Mouse (Mus musculus) CH12.LX (cell line): Measurements from ENCODE around the gene Plcg1. TPM values are rescaled to one million over a fixed set of nuclear protein-coding genes. Genes with fewer than 3 reads are reported as not detected.
A peak's percentile ranks its signal among the peaks of the same experiment; 100 is the strongest.

Source experiments
- DNase-seq: peaks from one replicate; pipeline ENCODE4 v3.0.0-alpha.2; 2013; ENCODE audit errors: extremely low read depth
- H3K27ac ChIP-seq: 2 replicates; pipeline ENCODE4 v1.5.1; 2012; ENCODE audit warnings: low read depth, mild to moderate bottlenecking, control low read depth, moderate library complexity; ENCODE audit not compliant: insufficient read depth
- H3K27me3 ChIP-seq: replicated peaks from 2 replicates; pipeline ENCODE3; 2012; ENCODE audit warnings: inconsistent platforms
- H3K36me3 ChIP-seq, 2 experiments: replicated peaks in 1 of 2; 2 replicates each; pipeline versions ENCODE3 to v1.6.1; 2012; ENCODE audit warnings: inconsistent platforms in 1 of 2, low read length in 1 of 2, mild to moderate bottlenecking in 1 of 2, mixed read lengths in 1 of 2, moderate library complexity in 1 of 2; ENCODE audit not compliant: control insufficient read depth in 1 of 2, insufficient read depth in 1 of 2
- H3K4me1 ChIP-seq, 2 experiments: 2 replicates each; pipeline ENCODE4 v1.6.1; 2012; ENCODE audit warnings: inconsistent platforms in 1 of 2, moderate library complexity in 1 of 2; ENCODE audit not compliant: insufficient read depth in 2 of 2, control insufficient read depth in 1 of 2
- H3K4me2 ChIP-seq: 2 replicates; pipeline ENCODE4 v1.6.1; 2012; ENCODE audit warnings: low read depth, mild to moderate bottlenecking, control low read depth; ENCODE audit not compliant: poor library complexity, insufficient read depth, severe bottlenecking
- H3K4me3 ChIP-seq, 3 experiments: fragments of 150-350 bp in 1 of 3; sonication (generic) in 1 of 3; replicated peaks in 1 of 3; 2 replicates each; pipeline versions ENCODE3 to v1.5.1; 2011 to 2012; ENCODE audit warnings: low read depth in 2 of 3, low read length in 2 of 3, mild to moderate bottlenecking in 2 of 3, moderate library complexity in 2 of 3, control low read depth in 1 of 3, improper control_type of control experiment in 1 of 3, inconsistent platforms in 1 of 3, mixed read lengths in 1 of 3; ENCODE audit not compliant: poor library complexity in 1 of 3
- H3K79me2 ChIP-seq: replicated peaks from 2 replicates; pipeline ENCODE4 v1.6.1; 2012; ENCODE audit warnings: mild to moderate bottlenecking, moderate library complexity; ENCODE audit not compliant: control insufficient read depth, poor library complexity, insufficient read depth, severe bottlenecking; ENCODE audit errors: extremely low read depth
- H3K9ac ChIP-seq: 2 replicates; pipeline ENCODE4 v1.6.1; 2012; ENCODE audit warnings: low read depth, mild to moderate bottlenecking, control low read depth, moderate library complexity; ENCODE audit not compliant: insufficient read depth
- H3K9me3 ChIP-seq: replicated peaks from 2 replicates; pipeline ENCODE3; 2012; ENCODE audit warnings: low read length, inconsistent platforms, mixed read lengths
- CHD1 ChIP-seq: IDR thresholded peaks from 2 replicates; pipeline ENCODE4 v1.6.1; 2012; ENCODE audit warnings: low read depth, low read length, improper control_type of control experiment, inconsistent platforms
- E2F4 ChIP-seq: IDR thresholded peaks from 2 replicates; pipeline ENCODE4 v1.6.1; 2011; ENCODE audit warnings: low read depth, low read length, improper control_type of control experiment; ENCODE audit not compliant: insufficient replicate concordance
- HCFC1 ChIP-seq: IDR thresholded peaks from 2 replicates; pipeline ENCODE4 v1.6.1; 2012; ENCODE audit warnings: low read depth, mild to moderate bottlenecking, inconsistent platforms, low read length, improper control_type of control experiment
- IRF4 ChIP-seq: IDR thresholded peaks from 2 replicates; pipeline ENCODE4 v1.6.1; 2014; ENCODE audit warnings: low read depth, mild to moderate bottlenecking, inconsistent platforms, low read length, improper control_type of control experiment
- JUN ChIP-seq: IDR thresholded peaks from 2 replicates; pipeline ENCODE4 v1.6.1; 2011; ENCODE audit warnings: low read depth, mild to moderate bottlenecking, low read length, improper control_type of control experiment, moderate library complexity; ENCODE audit not compliant: insufficient read depth
- JUND ChIP-seq: conservative IDR thresholded peaks from 2 replicates; pipeline ENCODE4 v1.6.1; 2011; ENCODE audit warnings: low read depth, low read length, improper control_type of control experiment
- KAT2A ChIP-seq: IDR thresholded peaks from 2 replicates; pipeline ENCODE4 v1.6.1; 2012; ENCODE audit warnings: low read length, improper control_type of control experiment, inconsistent platforms; ENCODE audit not compliant: insufficient replicate concordance
- MAX ChIP-seq: IDR thresholded peaks from 2 replicates; pipeline ENCODE4 v1.6.1; 2011; ENCODE audit warnings: low read length, improper control_type of control experiment
- MXI1 ChIP-seq: IDR thresholded peaks from 2 replicates; pipeline ENCODE4 v1.6.1; 2011; ENCODE audit warnings: mild to moderate bottlenecking, low read depth, low read length, improper control_type of control experiment
- NELFE ChIP-seq: IDR thresholded peaks from 2 replicates; pipeline ENCODE4 v1.6.1; 2011; ENCODE audit warnings: low read depth, low read length, improper control_type of control experiment
- POLR2A ChIP-seq: IDR thresholded peaks from 2 replicates; pipeline ENCODE4 v1.6.1; 2011; ENCODE audit warnings: low read depth, mild to moderate bottlenecking, improper control_type of control experiment, low read length
- POLR2AphosphoS2 ChIP-seq: IDR thresholded peaks from 2 replicates; pipeline ENCODE4 v1.6.1; 2011; ENCODE audit warnings: low read depth, low read length, improper control_type of control experiment
- SIN3A ChIP-seq: IDR thresholded peaks from 2 replicates; pipeline ENCODE4 v1.6.1; 2012; ENCODE audit warnings: low read length, improper control_type of control experiment, inconsistent platforms
- SMC3 ChIP-seq: IDR thresholded peaks from 2 replicates; pipeline ENCODE4 v1.6.1; 2011; ENCODE audit warnings: low read depth, low read length, improper control_type of control experiment
- USF1 ChIP-seq: IDR thresholded peaks from 2 replicates; pipeline ENCODE4 v1.6.1; 2014; ENCODE audit warnings: low read depth, mild to moderate bottlenecking, inconsistent platforms, low read length, improper control_type of control experiment
- USF2 ChIP-seq: conservative IDR thresholded peaks from 2 replicates; pipeline ENCODE4 v1.6.1; 2011; ENCODE audit warnings: low read depth, low read length, improper control_type of control experiment
- dilution Hi-C: fragments of 300-500 bp; cut with MboI; formaldehyde crosslinking; loops from 2 replicates; pipeline ENCODE4 v1.14.3; 2020; ENCODE audit warnings: low sequenced_read_pairs; ENCODE audit not compliant: extremely low pct_unique_long_range_greater_than_20kb, extremely low pct_ligation_motif_present
- in situ Hi-C: fragments of 300-500 bp; cut with MboI; formaldehyde crosslinking; loops from 3 replicates; pipeline ENCODE4 v1.14.3; 2019; ENCODE audit warnings: low sequenced_read_pairs, low pct_ligation_motif_present, low pct_unique_long_range_greater_than_20kb, mixed read lengths
- polyA plus RNA-seq: library from polyadenylated mRNA; unstranded; fragments of >175 nt; gene quantifications from 2 replicates; pipeline ENCODE4 v1.2.1, GENCODE M21; 2012; ENCODE audit warnings: low read depth; ENCODE audit not compliant: insufficient read length
- total RNA-seq, 2 experiments: library from RNA; depleted of rRNA; stranded (reverse); fragments of 300-350 nt in 1 of 2; fragments of >200 nt in 1 of 2; gene quantifications; 2 replicates each; pipeline ENCODE4 v1.2.3; 2012 to 2014

Gene Plcg1
- total and polyA plus RNA-seq, 3 experiments: 15.5 to 28.1 (median 17.6) TPM

DNA sequence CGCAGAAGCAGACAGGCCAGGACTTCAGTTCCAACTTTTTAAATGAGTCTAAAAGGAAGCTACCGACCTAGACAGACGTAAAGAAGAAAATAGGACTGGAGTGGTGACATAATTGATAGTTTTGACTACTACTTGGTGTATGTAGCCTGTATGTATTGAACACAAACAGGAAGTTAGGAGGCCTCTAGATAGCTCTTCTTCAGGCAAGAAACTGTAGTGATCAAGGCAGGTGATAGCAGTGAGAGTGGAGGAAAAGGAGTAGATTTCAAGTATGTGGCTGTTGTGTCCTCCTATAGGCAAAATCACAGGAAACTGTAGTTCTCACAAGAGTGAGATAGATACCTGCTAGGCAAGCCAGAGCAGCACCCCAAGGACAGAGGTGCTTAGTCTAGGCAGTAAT is 23.4 kb upstream of the Plcg1 start:
- no peak overlapping the region for H3K4me3 ChIP-seq
- TF ChIP-seq USF2 (no peak), JUN (no peak), POLR2A (0 out of 2 replicates have a peak, but pooled peaks have one; percentile 19), USF1 (no peak), JUND (no peak), HCFC1 (no peak)
- H3K4me1 ChIP-seq: peaks cover 0 to 22% of the 10 kb centered on the region in 2 experiments; a peak in 2 of 4 replicates
- dilution Hi-C loops (no loop called here), in situ Hi-C loops (no loop called here)
- H3K27me3 ChIP-seq: no peaks in the 10 kb centered on the region
- no peaks in the 10 kb centered on the region for H3K9me3 ChIP-seq
- peaks cover 55 to 86% of the 10 kb centered on the region in 2 experiments for H3K36me3 ChIP-seq
- H3K79me2 ChIP-seq: peaks cover 7% of the 10 kb centered on the region
- H3K4me2 ChIP-seq: no peak overlapping the region
- no peak overlapping the region for H3K27ac ChIP-seq
- no peak for DNase-seq
- H3K9ac ChIP-seq: no peak overlapping the region

DNA sequence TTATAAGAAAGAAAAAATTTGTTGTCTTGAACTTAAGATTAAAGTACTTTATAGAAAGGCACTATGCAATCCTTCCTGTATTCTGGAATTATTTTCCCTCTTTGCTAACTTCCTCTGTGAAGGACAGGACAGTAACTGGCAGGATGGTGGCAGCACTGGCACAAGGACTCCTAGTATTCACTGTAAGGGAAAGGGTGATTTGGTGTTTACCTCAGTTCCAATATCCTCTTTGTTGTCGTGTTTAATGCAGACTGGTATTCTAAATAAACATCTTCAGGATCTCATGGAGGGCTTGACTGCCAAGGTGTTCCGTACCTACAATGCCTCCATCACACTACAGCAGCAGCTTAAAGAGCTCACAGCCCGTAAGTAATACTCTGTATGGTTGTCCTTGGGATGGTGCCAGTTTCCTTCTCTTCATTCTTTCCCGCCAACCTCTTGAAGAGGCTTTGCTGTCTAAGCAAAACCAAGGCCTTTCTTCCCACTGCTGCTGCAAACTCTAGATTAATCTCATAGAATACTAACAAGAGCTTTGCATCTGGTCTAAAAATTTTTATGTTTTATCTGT is 15.6 kb upstream of the Plcg1 start:
- dilution Hi-C loops (no loop called here), in situ Hi-C loops (loop anchor here (10.0 kb wide), 1 partner anchor 169 kb away; the partner anchor contains the start of gene Lpin3)
- no peaks in the 10 kb centered on the region for H3K27me3 ChIP-seq
- no peak for DNase-seq
- H3K9me3 ChIP-seq: no peaks in the 10 kb centered on the region
- no peak overlapping the region for H3K27ac ChIP-seq
- peaks cover 7% of the 10 kb centered on the region for H3K79me2 ChIP-seq
- H3K9ac ChIP-seq: no peak overlapping the region
- TF ChIP-seq MXI1: no peak
- no peak for TF ChIP-seq SIN3A
- TF ChIP-seq SMC3: no peak
- no peak for TF ChIP-seq E2F4
- no peak for TF ChIP-seq USF2
- no peak for TF ChIP-seq USF1
- no peak for TF ChIP-seq MAX
- no peak for TF ChIP-seq CHD1
- no peak for TF ChIP-seq JUND
- TF ChIP-seq NELFE: no peak
- no peak for TF ChIP-seq HCFC1
- TF ChIP-seq JUN: no peak
- TF ChIP-seq IRF4: no peak
- TF ChIP-seq KAT2A: no peak
- TF ChIP-seq POLR2AphosphoS2: no peak
- no peak overlapping the region for H3K4me3 ChIP-seq
- peaks cover 0 to 17% of the 10 kb centered on the region in 2 experiments; a peak in 2 of 4 replicates for H3K4me1 ChIP-seq
- H3K36me3 ChIP-seq: peaks cover 79 to 96% of the 10 kb centered on the region in 2 experiments
- H3K4me2 ChIP-seq: no peak overlapping the region
